Mouse (Mus musculus): ENCODE data around the gene Aloxe3. TPM values are rescaled to one million over a fixed set of nuclear protein-coding genes. Genes with fewer than 3 reads are reported as not detected.

The Aloxe3 gene
- polyA plus RNA-seq, 1 experiment from 2014 or later = 0.74 TPM

DNA sequence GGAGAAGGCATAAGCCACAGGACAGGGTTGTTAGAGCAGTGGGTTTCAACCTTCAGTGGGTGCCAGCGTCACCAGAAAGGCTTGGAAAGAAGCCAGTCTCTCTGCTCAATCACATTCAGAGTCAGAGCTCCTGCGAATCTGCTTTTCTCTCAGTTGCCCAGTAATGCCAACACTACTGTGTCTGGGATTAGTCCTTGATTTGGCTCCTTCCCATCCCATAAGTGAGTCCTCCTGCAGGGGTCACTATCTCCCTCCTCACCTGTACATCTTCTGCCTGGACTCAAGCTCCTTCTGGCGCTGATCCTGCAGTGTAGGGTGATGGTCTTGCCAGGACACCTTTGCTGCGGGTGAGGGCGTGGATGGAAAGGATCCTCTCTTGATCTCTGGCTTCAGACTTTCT is 71.1 kb downstream of the Aloxe3 start:
- H3K36me3 ChIP-seq (ENCODE audit: control insufficient read depth, insufficient read depth, low read length) = no peaks in the 10 kb centered on the region
- H3K4me3 ChIP-seq (ENCODE audit: low read depth, low read length) = no peak overlapping the region
- no peaks in the 10 kb centered on the region for H3K4me1 ChIP-seq (ENCODE audit: control insufficient read depth, insufficient read depth, low read length)
- H3K27me3 ChIP-seq (ENCODE audit: control insufficient read depth, insufficient read depth, low read length) = peaks cover 15% of the 10 kb centered on the region
- no peak overlapping the region for H3K27ac ChIP-seq (ENCODE audit: low read depth, low read length)
- H3K4me2 ChIP-seq = no peak overlapping the region; the same call in 1 of the 2 replicates
- ATAC-seq (ENCODE audit: low FRiP score) (no peak), DNase-seq (ENCODE audit: low spot score, missing footprints) (no peak)
- 12% methylated on average over 5 of the region's 5 CpGs for WGBS
- H3K9me3 ChIP-seq (ENCODE audit: control insufficient read depth, low read length) = no peaks in the 10 kb centered on the region
- no peak overlapping the region for H3K9ac ChIP-seq (ENCODE audit: low read length)

DNA sequence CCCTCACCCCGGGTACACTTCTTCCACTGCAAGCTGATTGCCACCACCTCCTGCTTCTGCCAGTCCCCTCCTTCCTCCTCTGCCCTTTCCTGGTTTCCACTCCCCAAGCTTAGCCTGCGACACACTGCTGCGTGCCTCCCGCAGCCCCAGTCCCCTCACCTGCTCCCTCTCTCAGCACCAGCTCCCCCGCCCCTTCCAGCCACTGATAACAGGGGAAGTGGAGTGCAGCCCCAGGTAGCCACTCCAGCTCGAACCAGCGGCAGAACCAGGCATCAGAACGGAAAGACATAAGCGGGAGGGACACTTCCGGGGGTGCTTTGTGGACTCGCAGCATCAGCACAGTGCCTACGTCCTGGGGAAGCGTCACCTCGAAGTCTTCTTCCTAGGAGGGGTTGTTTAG is 71.5 kb downstream of the Aloxe3 start:
- DNase-seq (ENCODE audit: low spot score, missing footprints) (no peak), ATAC-seq (ENCODE audit: low FRiP score) (no peak)
- H3K4me3 ChIP-seq (ENCODE audit: low read depth, low read length) = 0 out of 2 replicates have a peak overlapping the region, but pooled peaks have one; percentile 15
- H3K27ac ChIP-seq (ENCODE audit: low read depth, low read length) = no peak overlapping the region
- 0 out of 2 replicates have a peak overlapping the region, but pooled peaks have one; percentile 22 for H3K9ac ChIP-seq (ENCODE audit: low read length)
- peak overlapping the region; percentile 29 for H3K4me2 ChIP-seq
- peaks cover 15% of the 10 kb centered on the region for H3K27me3 ChIP-seq (ENCODE audit: control insufficient read depth, insufficient read depth, low read length)
- 2% methylated on average over 14 of the region's 14 CpGs for WGBS
- no peaks in the 10 kb centered on the region for H3K4me1 ChIP-seq (ENCODE audit: control insufficient read depth, insufficient read depth, low read length)
- no peaks in the 10 kb centered on the region for H3K36me3 ChIP-seq (ENCODE audit: control insufficient read depth, insufficient read depth, low read length)
- no peaks in the 10 kb centered on the region for H3K9me3 ChIP-seq (ENCODE audit: control insufficient read depth, low read length)

DNA sequence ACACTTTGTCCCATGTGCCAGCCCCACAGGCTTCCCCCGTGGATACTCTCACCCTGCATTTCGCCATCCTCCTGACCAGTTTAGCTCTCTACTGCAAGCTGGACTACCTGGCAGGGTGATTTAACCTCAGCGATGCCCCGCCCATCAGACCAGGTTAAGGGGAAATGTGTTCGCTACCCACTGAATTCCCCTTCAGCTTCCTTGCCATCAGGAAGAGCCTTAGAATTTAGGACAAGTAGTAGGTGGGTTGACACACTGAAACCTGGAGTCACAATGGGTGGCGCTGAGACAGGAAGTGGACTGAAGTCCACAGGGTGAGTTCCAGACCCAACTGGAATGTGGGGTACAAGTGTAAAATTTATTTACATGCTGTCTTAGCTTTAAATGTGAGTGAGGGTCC is 72.0 kb downstream of the Aloxe3 start, which contains the start of gene Alox8:
Alox8 (minus strand) TSS at position 101 of the 400 bp plus-strand sequence.
- Histone ChIP-seq H3K4me3 (ENCODE audit: low read depth, low read length) (0 out of 2 replicates have a peak within 1 kb of the TSS, but pooled peaks have one; percentile 15), H3K4me2 (peak within 1 kb of the TSS; percentile 29), H3K9ac (ENCODE audit: low read length) (0 out of 2 replicates have a peak within 1 kb of the TSS, but pooled peaks have one; percentile 22), H3K27me3 (ENCODE audit: control insufficient read depth, insufficient read depth, low read length) (peaks cover 15% of the 10 kb centered on the region), H3K36me3 (ENCODE audit: control insufficient read depth, insufficient read depth, low read length) (no peaks in the 10 kb centered on the region), H3K4me1 (ENCODE audit: control insufficient read depth, insufficient read depth, low read length) (no peaks in the 10 kb centered on the region), H3K9me3 (ENCODE audit: control insufficient read depth, low read length) (no peaks in the 10 kb centered on the region), H3K27ac (ENCODE audit: low read depth, low read length) (no peak within 1 kb of the TSS)
- no peak for ATAC-seq (ENCODE audit: low FRiP score)
- DNase-seq (ENCODE audit: low spot score, missing footprints) = no peak
- WGBS = 36% methylated on average over 6 of the region's 6 CpGs

Other genes with a start within 250 kb of the Aloxe3 start
- 0.04 and 0.07 TPM in 2 replicates for gene Rnf222, start 237.3 kb upstream of the Aloxe3 start, polyA plus RNA-seq (2014; fragmentation: Nextera tagmentation; extraction: Ambion mirVana)
- 841 and 881 TPM in 2 replicates for gene Rpl26, start 224.3 kb upstream of the Aloxe3 start, polyA plus RNA-seq (2014; fragmentation: Nextera tagmentation; extraction: Ambion mirVana)
- not detected in 2 replicates for gene Odf4, start 198.8 kb upstream of the Aloxe3 start, polyA plus RNA-seq (2014; fragmentation: Nextera tagmentation; extraction: Ambion mirVana)
- gene Arhgef15, start 168.4 kb upstream of the Aloxe3 start, polyA plus RNA-seq (2014; fragmentation: Nextera tagmentation; extraction: Ambion mirVana) = 3.7 and 4.2 TPM in 2 replicates
- gene Slc25a35, start 157.8 kb upstream of the Aloxe3 start, polyA plus RNA-seq (2014; fragmentation: Nextera tagmentation; extraction: Ambion mirVana) = 1.1 and 1.2 TPM in 2 replicates
- 54.5 and 55.3 TPM in 2 replicates for gene Rangrf, start 150.7 kb upstream of the Aloxe3 start, polyA plus RNA-seq (2014; fragmentation: Nextera tagmentation; extraction: Ambion mirVana)
- 31.2 and 33.0 TPM in 2 replicates for gene Pfas, start 117.4 kb upstream of the Aloxe3 start, polyA plus RNA-seq (2014; fragmentation: Nextera tagmentation; extraction: Ambion mirVana)
- gene Ctc1, start 110.0 kb upstream of the Aloxe3 start, polyA plus RNA-seq (2014; fragmentation: Nextera tagmentation; extraction: Ambion mirVana) = 54.6 and 54.8 TPM in 2 replicates
- gene Aurkb, start 80.2 kb upstream of the Aloxe3 start, polyA plus RNA-seq (2014; fragmentation: Nextera tagmentation; extraction: Ambion mirVana) = 169 and 171 TPM in 2 replicates
- gene Borcs6, start 66.2 kb upstream of the Aloxe3 start, polyA plus RNA-seq (2014; fragmentation: Nextera tagmentation; extraction: Ambion mirVana) = 8.8 and 9.8 TPM in 2 replicates
- gene Tmem107, start 55.1 kb upstream of the Aloxe3 start, polyA plus RNA-seq (2014; fragmentation: Nextera tagmentation; extraction: Ambion mirVana) = 53.5 and 57.7 TPM in 2 replicates
- gene Vamp2, start 37.4 kb upstream of the Aloxe3 start, polyA plus RNA-seq (2014; fragmentation: Nextera tagmentation; extraction: Ambion mirVana) = 72.4 and 73.5 TPM in 2 replicates
- 6.0 and 7.3 TPM in 2 replicates for gene Per1, start 30.7 kb upstream of the Aloxe3 start, polyA plus RNA-seq (2014; fragmentation: Nextera tagmentation; extraction: Ambion mirVana)
- gene Hes7, start 5.5 kb upstream of the Aloxe3 start, polyA plus RNA-seq (2014; fragmentation: Nextera tagmentation; extraction: Ambion mirVana) = 0.17 and 0.33 TPM in 2 replicates
- 0.11 TPM in 1 of 2 replicates, not detected in the other for gene 9130213A22Rik, start 3.3 kb upstream of the Aloxe3 start, polyA plus RNA-seq (2014; fragmentation: Nextera tagmentation; extraction: Ambion mirVana)
- not detected in 2 replicates for gene Alox12b, start 31.1 kb downstream of the Aloxe3 start, polyA plus RNA-seq (2014; fragmentation: Nextera tagmentation; extraction: Ambion mirVana)
- 0.11 TPM in 1 of 2 replicates, not detected in the other for gene Alox8, start 71.9 kb downstream of the Aloxe3 start, polyA plus RNA-seq (2014; fragmentation: Nextera tagmentation; extraction: Ambion mirVana)
- 0.04 TPM in 1 of 2 replicates, not detected in the other for gene Gucy2e, start 111.1 kb downstream of the Aloxe3 start, polyA plus RNA-seq (2014; fragmentation: Nextera tagmentation; extraction: Ambion mirVana)
- gene Cntrob, start 197.9 kb downstream of the Aloxe3 start, polyA plus RNA-seq (2014; fragmentation: Nextera tagmentation; extraction: Ambion mirVana) = 20.0 and 28.3 TPM in 2 replicates
- 205 and 206 TPM in 2 replicates for gene Trappc1, start 198.1 kb downstream of the Aloxe3 start, polyA plus RNA-seq (2014; fragmentation: Nextera tagmentation; extraction: Ambion mirVana)
- gene Kcnab3, start 200.4 kb downstream of the Aloxe3 start, polyA plus RNA-seq (2014; fragmentation: Nextera tagmentation; extraction: Ambion mirVana) = 1.8 and 2.9 TPM in 2 replicates
- 29.6 and 30.4 TPM in 2 replicates for gene Rnf227, start 214.6 kb downstream of the Aloxe3 start, polyA plus RNA-seq (2014; fragmentation: Nextera tagmentation; extraction: Ambion mirVana)
- 38.2 and 39.4 TPM in 2 replicates for gene Chd3, start 243.5 kb downstream of the Aloxe3 start, polyA plus RNA-seq (2014; fragmentation: Nextera tagmentation; extraction: Ambion mirVana)